Mouse (Mus musculus) embryo, embryonic 10 days (tissue): Measurements from ENCODE around the gene Stx12.

Source experiments
- DNase-seq: peaks from one replicate; pipeline ENCODE4 v3.0.0-alpha.2; 2015; ENCODE audit warnings: low spot score

Gene Stx12

DNA sequence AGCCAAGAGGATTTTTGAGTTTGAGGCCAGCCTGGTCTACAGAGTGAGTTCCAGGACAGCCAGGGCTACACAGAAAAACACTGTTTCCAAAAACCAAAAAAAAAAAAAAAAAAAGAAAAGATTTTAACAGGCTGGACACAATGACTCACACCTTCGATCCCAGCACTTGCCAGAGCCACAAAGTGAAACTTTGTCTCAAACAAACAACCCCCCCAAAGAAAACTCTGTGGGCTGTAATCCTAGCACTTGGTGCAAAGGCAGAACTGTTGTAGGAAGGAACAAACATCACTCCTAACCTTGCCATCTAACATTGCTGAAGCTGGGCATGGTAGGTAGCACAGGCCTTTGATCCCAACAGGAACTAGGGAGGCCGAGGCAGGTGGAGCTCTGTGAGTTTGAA lies 19.5 kb downstream of the Stx12 start:
- DNase-seq: no peak

DNA sequence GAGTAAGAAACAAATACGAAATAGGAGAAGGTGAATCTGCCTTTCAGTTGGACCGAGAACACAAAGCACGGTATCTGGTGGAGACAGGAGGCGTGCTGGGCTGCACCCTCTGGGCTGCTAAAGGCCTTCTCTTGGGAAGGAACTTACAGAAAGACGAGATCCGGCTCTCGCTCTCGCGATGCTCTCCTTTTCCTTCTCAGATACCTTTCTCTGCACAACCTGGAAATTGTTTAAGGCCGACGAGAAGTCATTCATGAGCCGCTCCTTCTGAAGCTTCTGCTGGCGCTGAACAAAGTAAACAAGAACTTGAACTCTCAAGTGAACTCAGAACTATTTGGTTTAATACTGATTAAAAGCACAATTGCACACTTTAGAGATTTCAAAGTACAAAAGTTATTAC lies 21.3 kb downstream of the Stx12 start:
- DNase-seq: no peak

DNA sequence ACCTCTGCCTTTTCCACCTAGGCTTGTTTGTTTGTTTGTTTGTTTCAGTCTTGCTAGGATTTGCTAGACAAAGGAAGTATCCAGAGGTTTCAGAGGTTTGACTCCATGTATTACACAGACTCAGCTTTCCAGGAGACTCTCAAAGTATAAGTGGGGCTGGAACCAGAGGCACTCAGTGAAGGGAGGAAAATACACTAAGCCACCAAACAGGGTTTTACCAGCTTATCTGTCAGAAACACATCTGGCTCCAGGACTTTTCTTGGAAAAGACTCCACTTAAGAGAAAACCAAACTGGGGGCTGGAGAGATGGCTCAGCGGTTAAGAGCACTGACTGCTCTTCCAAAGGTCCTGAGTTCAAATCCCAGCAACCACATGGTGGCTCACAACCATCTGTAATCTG lies 23.4 kb downstream of the Stx12 start:
- DNase-seq: no peak

DNA sequence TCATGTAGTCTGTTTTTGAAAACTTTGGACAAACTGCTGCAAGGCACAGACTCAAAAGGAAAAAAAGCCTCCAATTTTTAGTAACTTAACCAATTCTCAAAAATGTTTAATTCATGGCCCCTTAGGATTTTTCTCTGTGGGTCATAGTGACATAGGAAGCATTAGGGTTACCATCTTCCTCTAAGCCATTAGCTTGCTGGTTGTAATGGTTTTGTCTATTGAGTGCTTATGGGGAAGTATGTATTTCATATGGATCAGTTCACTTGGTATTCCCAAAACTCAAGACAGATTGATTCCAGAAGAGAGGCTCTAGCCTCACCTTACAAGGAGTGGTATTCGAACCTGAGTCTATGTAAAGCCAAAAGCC lies 40.6 kb downstream of the Stx12 start:
- no peak for DNase-seq

DNA sequence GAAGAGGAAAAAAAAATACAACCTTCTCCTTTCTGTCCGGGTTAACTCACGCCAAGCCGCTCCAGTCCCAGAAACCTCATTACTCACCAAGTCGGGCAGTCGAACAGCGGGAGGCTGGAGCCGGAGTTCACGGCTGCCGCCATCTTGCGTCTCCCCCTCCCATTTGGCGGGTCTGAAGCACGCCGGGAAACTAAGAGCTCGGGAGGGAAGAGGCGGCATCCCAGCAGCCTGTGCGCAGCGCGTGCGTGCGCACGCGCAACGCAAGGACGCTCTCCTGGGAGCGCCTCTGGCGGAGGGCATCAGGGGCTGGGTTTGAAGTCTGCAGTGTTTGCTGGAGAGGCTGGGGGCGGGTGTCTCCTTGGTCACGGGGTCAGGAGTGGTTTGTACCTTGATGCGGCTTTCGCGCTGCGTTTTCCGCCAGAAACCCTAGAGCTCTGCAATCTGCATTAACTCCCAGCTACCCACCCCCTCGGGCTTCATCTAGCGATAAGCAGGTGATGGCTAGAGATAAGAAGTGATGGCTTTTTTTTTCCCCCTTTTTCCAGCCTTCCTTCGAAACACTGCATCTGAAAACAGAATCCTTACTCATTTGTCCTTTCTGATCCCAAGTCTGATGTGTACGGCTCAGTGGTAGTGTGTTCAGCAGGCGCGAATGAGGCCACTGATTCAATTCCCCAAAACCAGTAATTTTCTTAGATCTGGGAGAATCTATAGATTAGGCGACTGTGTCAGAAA lies 41.2 kb downstream of the Stx12 start, which contains the start of gene Ppp1r8:
Gene Ppp1r8 (minus strand): TSS at position 200 of the 735 bp plus-strand sequence.
- peak; percentile 94 for DNase-seq

DNA sequence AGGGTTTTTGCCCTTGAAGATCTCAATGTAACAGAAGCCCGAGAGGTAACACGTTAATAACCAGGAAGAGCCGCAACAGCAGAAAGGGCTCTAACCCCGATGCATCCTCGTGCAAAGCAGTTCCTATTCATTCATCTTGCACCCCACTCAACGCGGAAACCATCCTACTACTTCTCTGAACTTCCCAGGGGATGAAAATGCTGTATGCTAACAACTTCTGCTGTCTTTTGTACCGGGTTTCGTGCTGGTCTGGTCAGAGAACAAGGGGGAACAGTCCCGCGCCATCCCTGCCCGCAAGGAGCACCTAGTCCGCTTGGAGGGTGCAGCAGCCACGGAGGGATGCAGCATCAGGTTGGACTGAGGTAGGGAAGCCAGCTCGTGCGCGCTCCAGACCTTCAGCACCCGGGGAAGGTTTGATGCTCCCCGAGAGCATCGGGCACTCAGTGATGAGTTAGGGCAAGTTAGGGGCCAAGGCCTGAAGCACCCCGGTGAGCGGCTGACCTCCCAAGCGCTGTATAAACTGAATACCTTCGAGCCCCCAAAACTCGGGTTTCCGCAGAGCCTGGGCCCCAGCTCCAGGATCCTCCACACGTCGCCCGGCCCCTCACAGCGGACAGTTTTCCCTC lies 41.9 kb downstream of the Stx12 start:
- DNase-seq: peak; percentile 44

DNA sequence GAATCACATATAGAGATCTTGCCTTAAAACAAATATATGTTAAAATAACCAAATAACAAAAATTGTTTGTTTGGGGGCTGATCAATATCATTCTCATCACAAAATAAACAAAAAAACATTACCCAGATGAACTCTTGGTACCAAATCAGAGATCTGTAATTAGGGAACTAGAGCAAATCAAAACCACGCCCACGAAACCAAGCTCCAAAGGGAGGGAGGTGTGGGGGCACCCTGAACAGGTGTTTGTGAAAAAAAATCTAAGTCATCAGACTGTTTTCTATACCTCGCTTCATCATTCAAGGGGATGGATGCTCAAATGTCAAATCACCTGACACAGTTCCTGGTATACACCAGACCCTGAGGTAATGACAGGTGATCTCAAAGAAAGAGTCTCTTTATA lies 42.8 kb downstream of the Stx12 start:
- DNase-seq: no peak

DNA sequence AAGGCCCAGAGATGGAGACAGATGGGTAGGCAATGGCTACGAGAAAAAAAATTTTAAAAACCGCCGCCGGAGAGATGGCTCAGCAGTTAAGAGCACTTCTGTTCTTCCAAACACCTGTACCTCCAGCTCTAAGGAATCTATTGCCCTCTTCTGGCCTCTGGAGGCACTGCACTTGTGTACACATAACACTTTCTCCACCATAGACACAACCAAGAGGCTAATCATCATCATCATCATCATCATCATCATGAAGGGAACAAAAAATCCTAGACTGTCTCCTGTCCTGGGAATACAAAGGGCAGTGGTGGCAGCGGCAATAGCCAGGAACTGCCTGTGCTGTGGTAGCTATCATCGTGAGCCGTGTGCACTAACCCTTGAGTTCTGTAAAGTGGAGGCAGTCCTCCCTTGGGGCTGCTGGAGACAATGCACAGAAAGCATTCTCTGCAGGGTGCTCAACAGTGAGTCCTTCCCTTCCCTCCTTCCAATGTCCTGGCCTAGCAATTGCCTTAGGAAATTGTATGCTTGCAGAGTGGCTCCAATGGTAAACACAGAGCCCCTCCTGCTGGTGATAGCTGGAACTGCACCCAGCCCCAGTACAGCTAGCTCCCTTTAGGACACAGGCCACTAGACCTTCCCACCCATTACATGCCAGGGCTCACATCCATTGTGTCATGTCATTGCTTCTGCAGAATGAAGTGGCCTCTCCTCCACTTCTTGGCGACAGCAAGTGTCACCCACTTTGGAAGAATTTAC lies 60.5 kb downstream of the Stx12 start:
- peak; percentile 77 for DNase-seq

DNA sequence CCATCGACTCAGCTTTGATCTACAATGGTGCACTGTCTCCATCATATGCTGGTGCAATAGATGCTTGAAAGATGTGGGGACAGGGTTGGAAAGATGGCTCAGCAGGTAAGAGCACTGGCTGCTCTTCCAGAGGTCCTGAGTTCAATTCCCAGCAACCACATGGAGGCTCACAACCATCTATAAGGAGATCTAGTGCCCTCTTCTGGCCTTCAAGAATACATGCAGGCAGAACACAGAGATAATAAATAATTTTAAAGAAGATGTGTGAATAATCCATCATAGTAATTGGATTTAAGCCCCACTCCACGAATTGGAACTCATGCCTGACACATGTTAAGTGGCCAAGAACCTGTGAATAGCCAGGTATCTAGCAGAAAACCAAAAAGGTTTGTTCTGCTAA lies 65.9 kb downstream of the Stx12 start:
- no peak for DNase-seq

DNA sequence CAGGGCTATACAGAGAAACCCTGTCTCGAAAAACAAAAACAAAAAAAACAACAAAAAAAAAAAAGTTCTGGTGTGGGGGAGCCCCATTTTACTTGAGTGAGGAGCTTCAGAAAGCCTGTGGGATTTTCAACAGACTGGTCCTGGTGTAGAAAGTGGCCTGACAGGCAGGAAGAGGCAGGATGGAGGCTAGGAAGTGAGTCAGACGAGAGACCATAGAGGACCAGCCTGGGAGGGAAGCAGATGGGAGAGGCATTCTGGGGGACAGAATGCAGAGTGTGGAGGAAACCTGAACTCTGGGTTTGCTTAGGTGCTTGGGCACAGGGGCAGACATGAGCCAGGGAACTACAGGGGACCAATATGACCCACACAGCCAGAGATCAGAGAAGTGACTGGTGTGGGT lies 67.5 kb downstream of the Stx12 start:
- DNase-seq: no peak

DNA sequence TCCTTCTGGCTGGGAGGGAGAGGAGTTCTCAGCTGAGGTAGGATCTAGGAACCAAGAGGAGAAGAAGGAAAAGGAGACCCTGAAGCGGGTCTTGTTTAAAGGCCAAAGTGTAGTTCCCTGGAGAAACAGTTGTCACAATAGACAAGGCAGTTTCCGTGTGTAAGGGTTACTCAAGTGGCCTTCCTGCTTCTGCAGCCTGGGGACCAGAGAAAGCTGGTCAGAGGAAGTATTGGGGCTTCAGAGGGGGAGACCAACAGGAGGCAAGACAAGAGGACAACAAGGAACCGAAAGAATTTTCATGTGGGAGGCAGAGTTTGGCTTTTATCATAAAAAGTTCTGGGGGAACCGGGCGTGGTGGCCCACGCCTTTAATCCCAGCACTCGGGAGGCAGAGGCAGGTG lies 67.9 kb downstream of the Stx12 start:
- DNase-seq: no peak

DNA sequence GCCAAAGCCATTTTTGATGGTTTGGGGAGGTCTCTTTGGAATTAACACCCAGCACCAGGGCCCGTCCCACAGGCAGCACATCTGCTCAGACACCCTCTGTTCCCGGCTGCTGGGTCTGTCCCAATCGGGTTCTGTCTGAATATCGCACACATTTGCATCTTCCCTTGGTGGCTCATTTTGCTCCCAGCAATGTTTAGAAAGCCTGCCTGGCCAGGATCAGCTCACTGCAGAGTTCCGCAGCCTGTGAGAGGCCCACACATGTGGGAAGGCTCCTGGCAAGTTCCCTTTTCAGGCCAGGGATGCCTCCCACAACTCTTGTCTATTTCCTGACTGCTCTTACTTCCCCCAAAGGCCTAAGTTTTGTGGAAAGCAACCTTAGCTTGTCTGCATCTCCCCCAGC lies 74.7 kb downstream of the Stx12 start:
- DNase-seq: no peak

DNA sequence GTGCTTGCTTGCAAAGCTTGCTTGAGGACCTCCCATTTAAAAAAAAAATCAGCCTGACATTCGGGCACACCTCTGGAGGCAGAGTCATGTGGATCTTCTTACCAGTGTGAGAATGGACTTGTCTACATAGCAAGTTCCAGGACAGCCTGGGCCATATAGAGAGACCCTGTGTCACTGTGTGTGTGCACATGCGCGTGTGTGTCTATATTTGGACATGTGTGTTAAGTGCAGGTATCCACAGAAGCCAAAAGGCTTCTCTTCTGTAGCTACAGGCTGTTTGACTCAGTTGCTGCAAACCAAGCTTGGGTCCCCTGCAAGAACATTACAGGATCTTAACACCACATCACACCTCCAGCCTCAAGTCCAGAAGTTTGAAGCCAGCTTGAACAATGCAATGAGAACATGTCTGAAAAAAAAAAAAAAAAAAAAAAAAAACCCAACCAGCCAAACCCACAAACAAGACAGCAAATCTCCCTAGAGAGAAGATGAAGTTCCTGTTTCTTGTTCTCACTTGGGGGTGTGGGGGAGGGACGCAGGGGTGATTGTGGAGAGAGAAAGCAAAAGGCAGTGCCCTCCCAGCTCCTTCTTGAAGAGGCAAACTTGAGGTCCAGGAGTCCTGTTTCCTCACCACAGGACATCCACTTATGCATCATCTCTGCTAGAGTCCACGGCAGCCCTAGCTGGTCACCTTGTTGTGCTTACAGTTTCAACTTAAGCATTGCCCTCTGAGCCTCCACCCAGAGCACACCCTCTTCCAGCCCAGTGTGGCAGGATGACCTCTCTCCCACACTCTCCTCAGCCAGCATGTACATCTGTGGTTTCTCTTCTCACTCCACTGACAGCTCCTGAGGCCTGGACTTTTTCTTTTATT lies 76.3 kb downstream of the Stx12 start:
- no peak for DNase-seq

DNA sequence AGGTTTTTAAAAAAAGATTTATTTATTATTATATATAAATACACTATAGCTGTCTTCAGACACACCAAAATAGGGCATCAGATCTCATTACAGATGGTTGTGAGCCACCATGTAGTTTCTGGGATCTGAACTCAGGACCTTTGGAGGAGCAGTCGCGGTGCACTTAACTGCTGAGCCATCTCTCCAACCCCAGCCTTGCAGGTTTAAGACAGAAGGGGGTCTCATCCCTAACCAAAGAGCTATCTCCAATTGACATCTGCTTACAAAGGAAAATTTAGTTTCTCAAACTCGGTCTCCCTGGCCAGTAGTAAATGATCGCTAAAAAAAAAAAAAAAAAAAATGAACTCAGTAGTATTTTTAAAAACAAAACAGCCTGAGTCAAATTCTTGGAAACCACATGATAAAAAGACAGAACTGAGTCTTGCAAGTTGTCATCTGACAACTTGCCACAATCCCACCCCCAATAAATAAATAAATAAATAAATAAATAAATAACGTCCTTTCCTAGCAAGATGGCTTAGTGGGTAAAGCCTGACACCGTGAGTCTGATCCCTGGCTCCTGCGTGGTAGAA lies 77.6 kb downstream of the Stx12 start:
- no peak for DNase-seq

DNA sequence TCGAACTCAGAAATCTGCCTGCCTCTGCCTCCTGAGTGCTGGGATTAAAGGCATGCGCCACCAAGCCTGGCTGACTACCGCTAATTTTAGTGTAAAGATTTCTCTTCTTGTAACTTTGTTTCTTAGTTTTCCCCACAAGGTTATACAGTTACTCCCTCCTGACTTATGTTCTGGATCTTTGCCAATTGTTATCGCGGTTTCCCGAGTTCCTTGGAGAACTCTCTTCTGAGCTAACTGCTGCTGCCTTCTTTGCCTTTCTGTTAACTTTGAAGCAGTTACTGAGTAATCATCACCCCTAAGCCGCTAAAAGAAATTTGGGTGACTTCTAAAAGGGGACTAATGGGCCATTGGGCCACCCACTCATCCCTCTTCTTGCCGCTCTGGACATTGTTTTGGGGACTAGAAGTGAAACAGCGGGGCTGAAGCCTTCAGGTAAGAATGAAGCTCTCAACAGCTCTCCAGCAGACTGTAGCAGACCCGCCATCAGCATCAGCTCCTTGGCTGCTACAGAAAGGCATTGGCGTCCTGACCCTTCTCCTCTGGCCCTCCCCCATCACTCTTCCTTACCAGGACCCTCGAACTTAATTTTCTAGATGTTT lies 78.6 kb downstream of the Stx12 start:
- no peak for DNase-seq

DNA sequence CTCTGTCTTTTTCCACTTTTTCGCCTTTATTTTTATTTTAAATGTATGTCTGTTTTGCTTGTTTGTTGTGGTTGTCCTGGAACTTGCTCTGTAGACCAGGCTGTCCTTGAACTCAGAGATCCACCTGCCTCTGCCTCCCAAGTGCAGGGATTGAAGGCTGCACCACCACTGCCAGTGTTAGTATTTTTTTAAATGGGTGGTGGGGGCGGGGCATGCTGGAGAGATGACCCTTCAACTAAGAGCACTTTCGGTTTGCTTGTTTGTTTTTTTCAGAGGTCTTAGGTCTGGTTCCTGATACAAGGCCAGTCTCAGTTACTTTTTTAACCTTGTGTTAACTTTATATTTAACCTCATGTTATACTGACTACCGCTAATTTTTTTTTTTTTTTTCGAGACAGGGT lies 79.2 kb downstream of the Stx12 start:
- no peak for DNase-seq

DNA sequence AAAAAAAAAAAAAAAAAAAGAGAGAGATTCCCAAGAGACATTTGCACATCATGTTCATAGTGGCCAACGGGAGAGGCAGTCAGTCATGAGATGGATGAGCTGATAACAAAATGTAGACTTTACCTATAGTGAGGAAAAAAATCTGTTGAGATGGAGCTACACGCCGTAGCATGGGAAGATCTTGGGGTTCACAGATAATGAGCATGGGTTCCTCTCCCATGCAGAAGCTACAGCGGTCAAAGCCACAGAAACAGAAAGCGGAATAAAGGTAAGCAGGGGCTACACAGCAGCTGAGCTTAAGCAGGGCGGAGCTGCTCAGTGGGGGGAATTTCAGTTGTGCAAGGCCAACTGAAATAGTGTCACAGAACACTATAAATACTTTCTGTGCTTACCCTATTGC lies 80.0 kb downstream of the Stx12 start:
- DNase-seq: no peak

DNA sequence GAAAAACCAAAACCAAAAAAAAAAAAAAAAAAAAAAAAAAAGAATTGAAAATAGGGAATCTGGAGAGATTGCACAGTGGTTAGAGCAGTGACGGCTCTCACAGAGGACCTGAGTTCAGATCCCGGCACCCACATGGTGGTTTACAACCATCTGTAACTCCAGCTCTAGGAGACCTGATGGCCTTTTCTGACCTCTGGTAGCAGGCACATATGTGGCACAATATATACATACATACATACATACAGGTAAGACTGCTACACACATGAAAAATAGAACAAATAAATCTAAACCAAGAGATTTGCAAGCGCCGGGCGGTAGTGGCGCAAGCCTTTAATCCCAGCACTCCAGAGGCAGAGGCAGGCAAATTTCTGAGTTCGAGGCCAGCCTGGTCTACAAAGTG lies 80.4 kb downstream of the Stx12 start:
- DNase-seq: no peak
